Mouse (Mus musculus) frontal cortex, postnatal 36 days (tissue): ENCODE data around the gene Adamtsl5.

Experiments
- DNase-seq, 2 experiments: peaks; one replicate each; pipeline ENCODE4 v3.0.0; 2022; ENCODE audit warnings: low spot score in 2 of 2

Adamtsl5 gene

GRCm38 (mm10) chr10:80317011-80317410, 31.2 kb downstream of the Adamtsl5 start:
- DNase-seq = no peak

- no peak for DNase-seq
These were observed 31.8 kb downstream of the Adamtsl5 start for GRCm38 (mm10) chr10:80316359-80316781.

- no peak for DNase-seq
These were observed 32.9 kb downstream of the Adamtsl5 start for GRCm38 (mm10) chr10:80315315-80315714.

GRCm38 (mm10) chr10:80314494-80315001, 33.7 kb downstream of the Adamtsl5 start:
- DNase-seq = no peak

GRCm38 (mm10) chr10:80313627-80314201, 34.5 kb downstream of the Adamtsl5 start:
- no peak for DNase-seq

GRCm38 (mm10) chr10:80312586-80313504, 35.4 kb downstream of the Adamtsl5 start:
- DNase-seq = no peak

GRCm38 (mm10) chr10:80311560-80311959, 36.7 kb downstream of the Adamtsl5 start:
- DNase-seq = no peak

GRCm38 (mm10) chr10:80304862-80305261, 43.4 kb downstream of the Adamtsl5 start:
- DNase-seq = no peak

GRCm38 (mm10) chr10:80304458-80304857, 43.8 kb downstream of the Adamtsl5 start:
- no peak for DNase-seq

- peak in 1 of 2 experiments; percentile 59 for DNase-seq
These were observed 45.7 kb downstream of the Adamtsl5 start for GRCm38 (mm10) chr10:80302471-80302881.

GRCm38 (mm10) chr10:80302082-80302355, 46.2 kb downstream of the Adamtsl5 start:
- no peak for DNase-seq

- DNase-seq = no peak
These were observed 46.7 kb downstream of the Adamtsl5 start for GRCm38 (mm10) chr10:80301256-80302081.

GRCm38 (mm10) chr10:80300672-80301181, 47.5 kb downstream of the Adamtsl5 start:
- DNase-seq = no peak

GRCm38 (mm10) chr10:80299824-80300223, 48.4 kb downstream of the Adamtsl5 start:
- DNase-seq = no peak

GRCm38 (mm10) chr10:80299301-80299700, 48.9 kb downstream of the Adamtsl5 start:
- DNase-seq = no peak

- DNase-seq = peak; percentile 92 to 93
These were observed 49.5 kb downstream of the Adamtsl5 start for GRCm38 (mm10) chr10:80298571-80299281.

- DNase-seq = no peak
These were observed 50.6 kb downstream of the Adamtsl5 start for GRCm38 (mm10) chr10:80297526-80298133.

GRCm38 (mm10) chr10:80296824-80297223, 51.4 kb downstream of the Adamtsl5 start:
- DNase-seq = no peak

- peak; percentile 85 to 89 for DNase-seq
These were observed 52.4 kb downstream of the Adamtsl5 start, which contains the start of gene Apc2 for GRCm38 (mm10) chr10:80295618-80296425. Gene Apc2 (plus strand): TSS chr10:80295977.

GRCm38 (mm10) chr10:80294788-80295303, 53.4 kb downstream of the Adamtsl5 start:
- no peak for DNase-seq
